Comparison of ENCODE assay signal across 8 mouse cellular contexts in the genomic region with DNA sequence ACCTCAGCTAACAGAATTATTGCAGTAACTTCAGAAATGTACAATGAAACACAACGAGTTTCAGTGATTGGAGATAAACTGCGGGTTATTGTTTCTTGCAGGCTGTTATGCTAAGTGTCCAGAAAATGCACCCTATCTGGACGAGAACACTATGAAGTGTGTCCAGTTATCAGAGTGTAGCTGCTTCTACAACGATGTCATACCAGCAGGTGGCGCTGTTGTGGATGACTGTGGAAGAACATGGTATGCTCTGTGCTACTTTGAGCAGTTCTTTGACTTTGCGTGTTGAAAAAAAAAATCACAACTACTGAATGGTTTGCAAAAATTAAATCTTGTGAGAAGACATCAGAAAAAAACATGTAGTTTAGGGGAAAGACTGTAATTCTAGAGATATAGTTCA.
DNase-seq lines count a peak whose midpoint lies in the region; ATAC-seq lines count a peak whose summit lies in the region.

No protein-coding gene starts in this region.

- peak; percentile 2 to 21 for DNase-seq in adrenal gland, adult 18-20 months (ENCODE audit: low spot score in 2 of 2)
- no peak for DNase-seq in adrenal gland, adult 8-10 months
- peak; percentile 7 for DNase-seq in layer of hippocampus, adult 11-12 months (ENCODE audit: low spot score)
- DNase-seq in layer of hippocampus, postnatal 14 days (ENCODE audit: low spot score in 2 of 2): no peak
- DNase-seq in 3T3-L1 (ENCODE audit: low read depth, low spot score): peak; percentile 31
- peak; percentile 39 for DNase-seq in embryo, embryonic 10.5 days (ENCODE audit: low spot score)
- DNase-seq in adipocyte (ENCODE audit: low spot score): no peak

- no peak for ATAC-seq in inflammation-experienced regulatory T-cells, adult 6 months

Comparison
In these comparisons a context has a peak if more than half of its experiments do, and no peak if none do; other contexts are left out.
1. DNase-seq: peak in adrenal gland, adult 18-20 months (2 of 2), layer of hippocampus, adult 11-12 months (single experiment), 3T3-L1 (single experiment) and embryo, embryonic 10.5 days (single experiment); none in adrenal gland, adult 8-10 months (single experiment), layer of hippocampus, postnatal 14 days (0 of 2) and adipocyte (single experiment).